Mouse (Mus musculus): ENCODE results near the gene Calcrl. TPM values are rescaled to one million over a fixed set of nuclear protein-coding genes. Genes with fewer than 3 reads are reported as not detected.
"Not testable (repeated sequence)": the region's sequence is repeated elsewhere in the genome, so short reads cannot be mapped to it uniquely, and the experiment has no call there.

The Calcrl gene
- polyA plus RNA-seq, 1 experiment = not detected

DNA sequence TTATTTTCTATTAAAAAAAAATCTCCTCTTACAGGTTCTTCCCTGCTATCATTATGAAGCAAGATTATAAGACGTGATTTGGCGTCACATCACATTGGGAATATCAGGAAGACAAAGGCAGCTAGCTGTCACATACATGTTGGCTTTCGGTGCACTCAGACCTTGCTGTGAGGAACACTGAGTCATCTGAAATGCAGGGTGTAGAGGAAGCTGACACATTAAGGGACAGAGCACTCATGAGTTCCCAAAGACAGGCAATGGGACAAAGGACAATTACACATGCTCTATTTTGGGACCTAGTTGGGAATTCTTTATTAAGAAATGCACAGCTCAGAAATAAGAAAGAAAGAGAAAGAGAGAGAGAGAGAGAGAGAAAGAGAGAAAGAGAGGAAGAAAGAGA is 20.4 kb downstream of the Calcrl start:
- no peaks in the 10 kb centered on the region for H3K9me3 ChIP-seq (ENCODE audit: control insufficient read depth, low read length)
- H3K36me3 ChIP-seq (ENCODE audit: control insufficient read depth) = no peaks in the 10 kb centered on the region
- no peaks in the 10 kb centered on the region for H3K27me3 ChIP-seq (ENCODE audit: control insufficient read depth)
- H3K4me1 ChIP-seq (ENCODE audit: control insufficient read depth) = no peaks in the 10 kb centered on the region
- no peak overlapping the region for H3K4me3 ChIP-seq (replicated peaks)
- no peak for TF ChIP-seq TAL1 (IDR thresholded peaks at IDR 0.05; ENCODE audit: low read length)
- TF ChIP-seq GATA1 (IDR thresholded peaks at IDR 0.05; ENCODE audit: low read length) = no peak

DNA sequence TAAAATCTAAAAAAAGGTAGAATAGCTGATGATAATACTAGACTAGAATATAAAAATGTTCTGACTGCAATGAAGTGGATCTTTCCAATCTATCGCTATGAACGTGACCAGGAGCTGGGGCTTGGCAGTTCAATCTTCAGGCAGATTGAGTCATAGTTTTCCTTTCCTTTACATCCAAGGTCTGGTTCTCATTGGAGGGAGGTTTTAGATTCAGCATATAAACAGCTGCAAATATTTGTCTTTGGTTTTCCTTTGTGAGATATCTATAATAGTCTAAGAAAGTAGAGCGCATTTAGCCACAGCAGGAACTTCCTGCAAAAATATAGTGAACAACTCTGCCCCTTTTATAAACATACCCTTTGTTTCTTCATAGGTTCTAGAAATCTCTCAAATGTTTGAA is 22.5 kb downstream of the Calcrl start:
- no peak for TF ChIP-seq TAL1 (IDR thresholded peaks at IDR 0.05; ENCODE audit: low read length)
- no peaks in the 10 kb centered on the region for H3K27me3 ChIP-seq (ENCODE audit: control insufficient read depth)
- no peak overlapping the region for H3K4me3 ChIP-seq (replicated peaks)
- H3K36me3 ChIP-seq (ENCODE audit: control insufficient read depth) = no peaks in the 10 kb centered on the region
- no peaks in the 10 kb centered on the region for H3K9me3 ChIP-seq (ENCODE audit: control insufficient read depth, low read length)
- no peaks in the 10 kb centered on the region for H3K4me1 ChIP-seq (ENCODE audit: control insufficient read depth)

DNA sequence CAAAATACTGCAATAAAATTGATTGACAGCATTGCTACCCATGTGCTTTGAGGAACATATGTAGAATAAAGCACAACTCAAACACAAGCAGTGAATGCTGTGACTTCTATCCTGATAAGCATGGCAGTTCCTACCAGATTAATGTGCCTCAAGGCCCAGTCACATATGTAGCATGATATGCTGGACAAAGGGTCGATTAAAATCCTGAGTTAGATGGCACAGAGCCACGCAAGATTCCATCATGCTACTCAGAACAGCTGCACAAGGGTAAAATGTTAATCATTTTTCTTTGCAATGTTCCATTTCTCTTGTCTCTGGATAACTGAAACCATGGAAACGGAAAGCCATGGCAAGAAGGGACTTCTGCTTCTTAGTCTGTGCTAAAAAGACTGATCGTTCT is 28.7 kb downstream of the Calcrl start:
- Histone ChIP-seq H3K27me3 (ENCODE audit: control insufficient read depth) (no peaks in the 10 kb centered on the region), H3K4me1 (ENCODE audit: control insufficient read depth) (no peaks in the 10 kb centered on the region), H3K4me3 (replicated peaks) (no peak overlapping the region), H3K36me3 (ENCODE audit: control insufficient read depth) (no peaks in the 10 kb centered on the region), H3K9me3 (ENCODE audit: control insufficient read depth, low read length) (no peaks in the 10 kb centered on the region)
- TF ChIP-seq GATA1 (IDR thresholded peaks at IDR 0.05; ENCODE audit: low read length) (no peak), TAL1 (IDR thresholded peaks at IDR 0.05; ENCODE audit: low read length) (no peak)

DNA sequence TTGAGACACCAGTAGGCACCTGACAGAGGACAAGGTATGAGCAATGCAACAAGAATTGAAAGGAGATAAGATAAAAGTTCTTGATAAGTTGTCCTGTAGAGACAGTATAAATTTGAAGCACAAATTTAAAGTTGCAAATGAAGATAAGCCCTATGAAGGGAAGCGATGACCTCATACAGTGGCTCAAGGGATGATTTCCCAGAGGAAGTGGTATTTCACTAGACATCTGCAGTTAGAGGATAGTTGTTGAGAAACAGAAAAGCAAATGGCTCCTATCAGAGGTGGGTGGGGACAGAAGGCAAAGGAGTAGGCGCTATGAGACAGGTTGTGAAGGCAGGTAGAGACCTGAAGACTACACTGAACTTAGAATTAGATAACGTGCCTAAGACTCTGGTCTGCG is 32.0 kb downstream of the Calcrl start:
- H3K4me3 ChIP-seq (replicated peaks) = no peak overlapping the region
- H3K27me3 ChIP-seq (ENCODE audit: control insufficient read depth) = no peaks in the 10 kb centered on the region
- no peaks in the 10 kb centered on the region for H3K4me1 ChIP-seq (ENCODE audit: control insufficient read depth)
- TF ChIP-seq GATA1 (IDR thresholded peaks at IDR 0.05; ENCODE audit: low read length) (no peak), TAL1 (IDR thresholded peaks at IDR 0.05; ENCODE audit: low read length) (no peak)
- H3K36me3 ChIP-seq (ENCODE audit: control insufficient read depth) = no peaks in the 10 kb centered on the region
- no peaks in the 10 kb centered on the region for H3K9me3 ChIP-seq (ENCODE audit: control insufficient read depth, low read length)

DNA sequence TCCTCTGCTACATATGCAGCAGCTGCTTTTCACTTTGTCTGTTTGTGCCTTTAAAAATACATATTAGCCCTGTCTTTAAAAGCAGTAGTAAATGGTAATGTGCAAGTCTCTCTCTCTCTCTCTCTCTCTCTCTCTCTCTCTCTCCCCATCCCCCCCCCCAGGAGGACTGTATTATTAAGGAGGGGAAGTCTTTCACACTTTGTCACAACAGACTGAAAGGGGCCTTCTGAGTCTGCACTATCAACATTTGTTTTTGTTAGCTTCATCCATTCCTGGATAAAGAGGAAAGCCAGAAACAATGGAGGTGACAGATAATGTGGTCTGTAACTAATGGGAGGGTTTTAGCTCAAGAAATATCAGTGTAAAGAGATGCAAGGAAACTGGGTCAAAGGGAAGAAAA is 36.1 kb downstream of the Calcrl start:
- H3K27me3 ChIP-seq (ENCODE audit: control insufficient read depth) = no peaks in the 10 kb centered on the region
- H3K36me3 ChIP-seq (ENCODE audit: control insufficient read depth) = no peaks in the 10 kb centered on the region
- H3K9me3 ChIP-seq (ENCODE audit: control insufficient read depth, low read length) = no peaks in the 10 kb centered on the region
- H3K4me1 ChIP-seq (ENCODE audit: control insufficient read depth) = peaks cover 13% of the 10 kb centered on the region
- no peak overlapping the region for H3K4me3 ChIP-seq (replicated peaks)
- TF ChIP-seq GATA1 (IDR thresholded peaks at IDR 0.05; ENCODE audit: low read length) = no peak
- no peak for TF ChIP-seq TAL1 (IDR thresholded peaks at IDR 0.05; ENCODE audit: low read length)

DNA sequence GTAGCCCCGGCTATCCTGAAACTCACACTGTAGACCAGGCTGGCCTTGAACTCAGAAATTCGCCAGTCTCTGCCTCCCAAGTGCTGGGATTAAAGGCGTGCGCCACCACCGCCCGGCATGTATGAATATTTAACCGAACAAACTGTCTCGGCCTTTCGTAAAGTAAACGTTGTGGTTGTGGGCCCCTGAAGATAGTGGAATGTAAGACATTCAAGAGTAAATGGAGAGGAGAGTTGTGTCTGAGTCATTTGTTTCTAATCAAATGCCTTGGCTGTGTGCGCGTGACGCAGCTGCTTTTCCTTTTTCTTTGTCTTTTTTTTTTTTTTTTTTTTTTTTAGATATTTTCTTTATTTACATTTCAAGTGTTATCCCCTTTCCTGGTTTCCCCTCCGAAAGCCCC is 36.7 kb downstream of the Calcrl start:
- not testable (repeated sequence) for H3K4me3 ChIP-seq (replicated peaks); H3K9me3 ChIP-seq (ENCODE audit: control insufficient read depth, low read length); H3K27me3 ChIP-seq (ENCODE audit: control insufficient read depth); H3K36me3 ChIP-seq (ENCODE audit: control insufficient read depth)
- H3K4me1 ChIP-seq (ENCODE audit: control insufficient read depth) = peaks cover 13% of the 10 kb centered on the region

DNA sequence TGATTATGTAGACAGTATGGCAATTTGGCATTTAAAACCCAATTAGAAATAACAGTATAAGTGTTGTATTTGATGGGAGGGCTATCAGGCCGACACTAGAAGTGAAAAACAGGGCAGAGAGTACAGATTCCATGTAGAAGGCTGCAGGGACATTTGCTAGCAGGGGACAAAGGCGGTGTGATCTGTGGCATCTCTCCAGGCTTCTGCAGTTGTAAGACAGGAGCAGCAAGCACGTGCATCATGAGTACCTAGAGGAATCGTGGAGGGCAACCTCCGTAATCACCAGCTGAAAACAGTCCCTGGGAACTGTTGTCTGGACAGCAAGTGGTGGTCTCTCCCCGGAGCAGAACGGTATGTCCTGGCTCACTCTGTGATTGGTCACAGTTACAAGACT is 37.2 kb downstream of the Calcrl start:
- peaks cover 13% of the 10 kb centered on the region for H3K4me1 ChIP-seq (ENCODE audit: control insufficient read depth)
- no peaks in the 10 kb centered on the region for H3K9me3 ChIP-seq (ENCODE audit: control insufficient read depth, low read length)
- H3K36me3 ChIP-seq (ENCODE audit: control insufficient read depth) = no peaks in the 10 kb centered on the region
- TF ChIP-seq TAL1 (IDR thresholded peaks at IDR 0.05; ENCODE audit: low read length) = no peak
- TF ChIP-seq GATA1 (IDR thresholded peaks at IDR 0.05; ENCODE audit: low read length) = no peak
- no peaks in the 10 kb centered on the region for H3K27me3 ChIP-seq (ENCODE audit: control insufficient read depth)
- peak overlapping the region; percentile 54 for H3K4me3 ChIP-seq (replicated peaks)

DNA sequence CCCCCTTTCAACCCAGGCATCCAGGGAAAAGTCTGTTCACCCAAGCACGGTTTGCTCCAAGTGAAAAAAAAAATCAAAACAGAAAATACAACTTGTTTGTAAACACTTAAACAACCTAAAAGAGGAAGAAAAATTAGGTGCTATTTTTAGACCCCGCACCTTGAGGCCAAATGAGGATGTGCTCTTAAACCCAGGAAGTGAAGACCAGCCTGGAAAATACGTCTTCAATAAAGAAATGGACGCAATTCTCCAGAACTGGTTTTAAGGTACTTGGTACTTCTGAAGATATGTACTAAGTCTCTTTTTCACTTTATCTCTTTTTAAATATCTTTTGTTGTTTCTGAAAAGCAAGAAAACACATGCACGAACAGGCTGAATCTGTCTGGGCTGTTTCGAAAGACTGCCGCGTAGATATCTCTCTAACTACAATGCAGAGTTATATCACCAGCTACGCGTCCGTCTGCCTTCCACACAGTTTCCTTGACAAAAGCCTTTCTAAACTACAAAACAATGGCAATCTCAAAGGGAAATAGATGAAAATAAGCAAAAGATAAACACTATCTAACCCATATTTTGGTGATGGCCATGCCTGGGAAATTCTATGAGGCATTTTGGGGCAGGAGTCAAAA is 37.7 kb downstream of the Calcrl start:
- Histone ChIP-seq H3K36me3 (ENCODE audit: control insufficient read depth) (no peaks in the 10 kb centered on the region), H3K27me3 (ENCODE audit: control insufficient read depth) (no peaks in the 10 kb centered on the region), H3K9me3 (ENCODE audit: control insufficient read depth, low read length) (no peaks in the 10 kb centered on the region), H3K4me3 (replicated peaks) (peak overlapping the region; percentile 54), H3K4me1 (ENCODE audit: control insufficient read depth) (peaks cover 13% of the 10 kb centered on the region)
- TF ChIP-seq GATA1 (IDR thresholded peaks at IDR 0.05; ENCODE audit: low read length) = no peak
- no peak for TF ChIP-seq TAL1 (IDR thresholded peaks at IDR 0.05; ENCODE audit: low read length)

DNA sequence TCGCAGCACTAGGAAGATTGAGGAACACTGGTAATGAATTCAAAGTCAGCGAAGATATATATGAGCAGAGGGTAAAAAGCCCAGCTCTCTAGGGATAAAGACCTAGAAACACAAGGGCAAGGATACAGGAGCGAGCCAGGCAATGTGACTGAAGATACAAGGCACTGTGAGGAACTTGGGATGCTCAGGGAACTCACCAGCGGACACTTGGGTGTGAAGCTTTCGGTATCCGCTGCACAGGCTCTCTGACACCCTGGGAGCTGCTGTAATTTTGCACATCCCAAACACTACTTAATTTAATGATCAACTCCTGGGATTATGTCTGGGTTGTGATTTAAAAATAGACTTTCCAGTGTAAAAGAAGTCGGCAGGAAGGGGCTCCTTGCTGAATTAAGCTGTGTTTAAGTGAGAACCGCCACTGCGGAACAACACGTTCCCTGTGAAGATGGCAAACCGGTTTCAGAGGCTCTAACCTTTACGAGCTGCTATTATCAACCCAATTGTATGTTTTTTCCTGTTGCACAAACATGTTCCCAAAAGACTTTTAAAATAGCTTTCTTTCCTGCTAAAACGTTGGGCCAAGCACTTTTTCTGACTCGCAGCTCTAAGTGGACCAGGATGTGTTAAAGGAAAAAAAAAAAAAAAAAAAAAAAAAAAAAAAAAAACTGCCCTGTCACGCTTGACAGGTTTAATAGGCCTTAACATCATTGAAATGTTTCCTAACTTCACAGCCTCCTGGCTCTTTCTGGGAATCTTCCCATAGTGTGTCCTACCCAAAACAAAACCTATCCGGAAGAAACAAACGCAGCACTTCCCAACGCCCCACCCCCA is 38.4 kb downstream of the Calcrl start:
- H3K9me3 ChIP-seq (ENCODE audit: control insufficient read depth, low read length) = no peaks in the 10 kb centered on the region
- TF ChIP-seq TAL1 (IDR thresholded peaks at IDR 0.05; ENCODE audit: low read length) = no peak
- no peak for TF ChIP-seq GATA1 (IDR thresholded peaks at IDR 0.05; ENCODE audit: low read length)
- H3K27me3 ChIP-seq (ENCODE audit: control insufficient read depth) = no peaks in the 10 kb centered on the region
- peaks cover 13% of the 10 kb centered on the region for H3K4me1 ChIP-seq (ENCODE audit: control insufficient read depth)
- peak overlapping the region; percentile 54 for H3K4me3 ChIP-seq (replicated peaks)
- no peaks in the 10 kb centered on the region for H3K36me3 ChIP-seq (ENCODE audit: control insufficient read depth)
